In genomic region chr3:92920364-92920763, GRCm38 (mm10) we compare ENCODE assay signal across 8 mouse cellular contexts. TPM values are rescaled to one million over a fixed set of nuclear protein-coding genes. Genes with fewer than 3 reads are reported as not detected.
DNase-seq lines count a peak whose midpoint lies in the region; ATAC-seq lines count a peak whose summit lies in the region.

No protein-coding gene starts in this region.

- H3K27ac ChIP-seq in limb, embryonic 11.5 days (replicated peaks; ENCODE audit: low read depth, low read length), result no peak overlapping the region
- H3K27ac ChIP-seq in limb, embryonic 10.5 days, result no peak overlapping the region

- no peak for ATAC-seq in limb, embryonic 11.5 days (ENCODE audit: insufficient number of reproducible peaks, low FRiP score, low TSS enrichment, low read depth)

- WGBS in limb, embryonic 11.5 days, result 54% methylated on average over 4 of the region's 4 CpGs
- 62% methylated on average over 4 of the region's 4 CpGs for WGBS in limb, embryonic 10.5 days

- no peaks in the 10 kb centered on the region for H3K4me1 ChIP-seq in limb, embryonic 11.5 days (ENCODE audit: control insufficient read depth, insufficient read depth, low read length)
- no peaks in the 10 kb centered on the region for H3K4me1 ChIP-seq in limb, embryonic 10.5 days

- H3K36me3 ChIP-seq in limb, embryonic 11.5 days (ENCODE audit: control insufficient read depth, insufficient read depth, low read length), result no peaks in the 10 kb centered on the region
- no peaks in the 10 kb centered on the region for H3K36me3 ChIP-seq in limb, embryonic 10.5 days

- no peak overlapping the region for H3K4me3 ChIP-seq in limb, embryonic 11.5 days (ENCODE audit: low read depth, low read length)
- no peak overlapping the region for H3K4me3 ChIP-seq in limb, embryonic 10.5 days

- H3K9ac ChIP-seq in limb, embryonic 11.5 days (ENCODE audit: low read length), result no peak overlapping the region

- H3K4me2 ChIP-seq in limb, embryonic 11.5 days (ENCODE audit: low read depth, severe bottlenecking), result no peak overlapping the region

- no peaks in the 10 kb centered on the region for H3K27me3 ChIP-seq in limb, embryonic 11.5 days (ENCODE audit: control insufficient read depth, insufficient read depth, low read length)
- H3K27me3 ChIP-seq in limb, embryonic 10.5 days (ENCODE audit: low read depth, poor library complexity, severe bottlenecking), result no peaks in the 10 kb centered on the region

- peak; percentile 39 to 48 for DNase-seq in cerebellum, postnatal 10 days
- DNase-seq in cerebellum, adult 11 months, result no peak
- peak; percentile 28 for DNase-seq in limb, embryonic 11.5 days (ENCODE audit: low spot score)
- no peak for DNase-seq in limb, embryonic 10.5 days (ENCODE audit: low spot score)
- peak; percentile 20 for DNase-seq in adipocyte (ENCODE audit: low spot score)
- peak; percentile 11 for DNase-seq in layer of hippocampus, adult 9-11 months
- DNase-seq in heart, adult 11 months, result no peak
- no peak for DNase-seq in cerebellum, adult 9-11 months

- no peaks in the 10 kb centered on the region for H3K9me3 ChIP-seq in limb, embryonic 11.5 days (ENCODE audit: control insufficient read depth, low read length)
- H3K9me3 ChIP-seq in limb, embryonic 10.5 days (replicated peaks), result no peaks in the 10 kb centered on the region

RNA-seq across cellular contexts. Expression of gene Lce3a, which starts 5.7 kb away (rescaled TPM):
- not detected in 2 replicates for polyA plus RNA-seq in limb, embryonic 11.5 days (2014; fragmentation: Nextera tagmentation; extraction: Ambion mirVana)
- not detected in 2 replicates for polyA plus RNA-seq in limb, embryonic 10.5 days (2016; fragmentation: Nextera tagmentation; extraction: Ambion mirVana)

RNA-seq across cellular contexts. Expression of gene Lce3b, which starts 12.4 kb away (rescaled TPM):
- not detected in 2 replicates for polyA plus RNA-seq in limb, embryonic 11.5 days (2014; fragmentation: Nextera tagmentation; extraction: Ambion mirVana)
- not detected in 2 replicates for polyA plus RNA-seq in limb, embryonic 10.5 days (2016; fragmentation: Nextera tagmentation; extraction: Ambion mirVana)

RNA-seq across cellular contexts. Expression of gene Lce3c, which starts 23.9 kb away (rescaled TPM):
- polyA plus RNA-seq in limb, embryonic 11.5 days (2014; fragmentation: Nextera tagmentation; extraction: Ambion mirVana), result not detected in 2 replicates
- polyA plus RNA-seq in limb, embryonic 10.5 days (2016; fragmentation: Nextera tagmentation; extraction: Ambion mirVana), result not detected in 2 replicates

RNA-seq across cellular contexts. Expression of gene Lce3d, which starts 36.8 kb away (rescaled TPM):
- not detected in 2 replicates for polyA plus RNA-seq in limb, embryonic 11.5 days (2014; fragmentation: Nextera tagmentation; extraction: Ambion mirVana)
- not detected in 2 replicates for polyA plus RNA-seq in limb, embryonic 10.5 days (2016; fragmentation: Nextera tagmentation; extraction: Ambion mirVana)

RNA-seq across cellular contexts. Expression of gene Lce3e, which starts 46.5 kb away (rescaled TPM):
- not detected in 2 replicates for polyA plus RNA-seq in limb, embryonic 11.5 days (2014; fragmentation: Nextera tagmentation; extraction: Ambion mirVana)
- not detected in 2 replicates for polyA plus RNA-seq in limb, embryonic 10.5 days (2016; fragmentation: Nextera tagmentation; extraction: Ambion mirVana)

Comparison
In these comparisons a context has a peak if more than half of its experiments do, and no peak if none do; other contexts are left out.
1. DNase-seq: peak in cerebellum, postnatal 10 days (2 of 2), limb, embryonic 11.5 days (single experiment), adipocyte (single experiment) and layer of hippocampus, adult 9-11 months (single experiment); none in cerebellum, adult 11 months (single experiment), limb, embryonic 10.5 days (single experiment), heart, adult 11 months (single experiment) and cerebellum, adult 9-11 months (single experiment).